Mouse (Mus musculus) forebrain, embryonic 16.5 days (tissue): ENCODE data around the gene Svs2. TPM values are rescaled to one million over a fixed set of nuclear protein-coding genes. Genes with fewer than 3 reads are reported as not detected.
"Not testable (repeated sequence)": the region's sequence is repeated elsewhere in the genome, so short reads cannot be mapped to it uniquely, and the experiment has no call there.

Source experiments
- ATAC-seq: fragments of 200-750 bp; cut with Nextera tagmentation; 2 replicates; pipeline ENCODE4 v1.8.0; 2017; ENCODE audit warnings: mild to moderate bottlenecking, moderate library complexity
- H3K27ac ChIP-seq: fragments of 300-500 bp; sonication (generic); 2 replicates; pipeline ENCODE4 v1.5.1; 2014; ENCODE audit warnings: low read length, control low read depth
- H3K27me3 ChIP-seq: fragments of 300-500 bp; sonication (generic); replicated peaks from 2 replicates; pipeline ENCODE4 v1.6.1; 2014; ENCODE audit warnings: low read length; ENCODE audit not compliant: control insufficient read depth, insufficient read depth
- H3K36me3 ChIP-seq: fragments of 300-500 bp; sonication (generic); 2 replicates; pipeline ENCODE4 v1.6.1; 2014; ENCODE audit not compliant: control insufficient read depth, insufficient read depth
- H3K4me1 ChIP-seq: fragments of 300-500 bp; sonication (generic); replicated peaks from 2 replicates; pipeline ENCODE4 v1.6.1; 2014; ENCODE audit warnings: low read length; ENCODE audit not compliant: control insufficient read depth, insufficient read depth
- H3K4me2 ChIP-seq: fragments of 300-500 bp; sonication (generic); 2 replicates; pipeline ENCODE4 v1.6.1; 2014; ENCODE audit warnings: mild to moderate bottlenecking, low read length, control low read depth
- H3K4me3 ChIP-seq: fragments of 300-500 bp; sonication (generic); replicated peaks from 2 replicates; pipeline ENCODE4 v1.5.1; 2014; ENCODE audit warnings: mild to moderate bottlenecking, low read length, control low read depth
- H3K9ac ChIP-seq: fragments of 300-500 bp; sonication (generic); replicated peaks from 2 replicates; pipeline ENCODE4 v1.6.1; 2014; ENCODE audit warnings: low read depth, low read length, control low read depth
- H3K9me3 ChIP-seq: fragments of 300-500 bp; sonication (generic); 2 replicates; pipeline ENCODE4 v1.6.1; 2016; ENCODE audit warnings: low read length; ENCODE audit not compliant: control insufficient read depth
- WGBS: fragments of 180-500 bp; shearing (Covaris S2); extraction: QIAGEN DNeasy Blood & Tissue Kit; methylation state at CpG from one replicate; pipeline ENCODE4 v1.1.7; 2014; 5-methylcytosine and 5-hydroxymethylcytosine counted together
- polyA plus RNA-seq: library from polyadenylated mRNA; unstranded; fragments of >200 nt; fragmentation: Nextera tagmentation; extraction: Ambion mirVana; gene quantifications from 2 replicates; pipeline ENCODE4 v1.2.1, GENCODE M21; 2015

The Svs2 gene
- not detected in 2 replicates for polyA plus RNA-seq

DNA sequence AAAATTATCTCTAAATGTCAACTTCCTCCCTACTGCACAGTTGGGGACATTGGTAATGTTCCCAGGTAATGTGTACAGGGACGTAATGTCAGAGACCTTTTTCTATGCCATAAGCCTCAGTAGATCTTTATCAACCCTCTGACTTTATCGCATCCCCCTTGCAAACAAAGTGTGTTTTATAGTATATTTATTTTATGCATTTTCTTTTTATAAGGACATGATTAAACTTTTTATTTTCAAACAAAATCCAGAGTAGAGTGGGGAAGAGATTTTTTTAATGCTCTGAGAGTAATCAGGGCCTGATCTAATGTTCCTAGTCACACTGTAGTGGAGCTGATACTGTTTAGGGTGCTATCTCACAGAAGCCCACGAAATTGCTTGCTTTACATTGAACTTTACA lies at the start of gene Svs2:
Svs2 (minus strand) TSS at position 101 of the 400 bp plus-strand sequence.
- Histone ChIP-seq H3K4me3 (no peak within 1 kb of the TSS), H3K4me1 (no peaks in the 10 kb centered on the region), H3K9ac (no peak within 1 kb of the TSS), H3K27ac (no peak within 1 kb of the TSS), H3K27me3 (no peaks in the 10 kb centered on the region), H3K9me3 (no peaks in the 10 kb centered on the region), H3K4me2 (no peak within 1 kb of the TSS), H3K36me3 (no peaks in the 10 kb centered on the region)
- no peak for ATAC-seq
- 88% methylated on average over 3 of the region's 3 CpGs for WGBS

DNA sequence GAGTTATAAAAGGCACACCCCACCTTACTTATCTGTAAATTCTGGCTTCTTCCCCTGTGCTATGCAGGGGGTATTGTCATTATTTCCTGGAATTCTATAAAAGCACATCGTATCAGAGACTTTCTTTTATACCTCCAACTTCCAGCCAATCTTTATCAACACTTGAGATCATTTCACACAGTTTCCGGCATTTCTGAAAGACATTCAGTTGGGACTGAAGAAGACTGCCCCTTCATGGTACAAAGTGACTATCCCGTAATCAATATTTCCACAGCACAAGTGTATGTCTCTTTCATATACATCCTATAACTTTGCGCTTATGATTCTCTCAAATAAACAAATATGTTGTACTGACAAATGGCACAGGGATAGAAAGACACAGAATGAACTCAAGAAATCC lies 40.1 kb upstream of the Svs2 start, which contains the start of gene Svs4:
Svs4 (minus strand) TSS at position 101 of the 400 bp plus-strand sequence.
- ATAC-seq: no peak
- H3K36me3 ChIP-seq: no peaks in the 10 kb centered on the region
- H3K4me3 ChIP-seq: no peak within 1 kb of the TSS
- H3K9ac ChIP-seq: no peak within 1 kb of the TSS
- no peaks in the 10 kb centered on the region for H3K27me3 ChIP-seq
- H3K4me1 ChIP-seq: no peaks in the 10 kb centered on the region
- no peaks in the 10 kb centered on the region for H3K9me3 ChIP-seq
- H3K27ac ChIP-seq: no peak within 1 kb of the TSS
- 94% methylated on average over 4 of the region's 4 CpGs for WGBS
- no peak within 1 kb of the TSS for H3K4me2 ChIP-seq

GRCm38 (mm10) chr2:164256540-164256939 lies 18.3 kb upstream of the Svs2 start, which contains the start of gene Svs3b:
Svs3b (minus strand) TSS chr2:164256640.
- H3K4me2 ChIP-seq, H3K4me3 ChIP-seq, H3K36me3 ChIP-seq, H3K9ac ChIP-seq, H3K4me1 ChIP-seq, H3K27ac ChIP-seq, H3K27me3 ChIP-seq, ATAC-seq, H3K9me3 ChIP-seq: not testable (repeated sequence)
- WGBS: 81% methylated on average over 1 of the region's 1 CpGs

DNA sequence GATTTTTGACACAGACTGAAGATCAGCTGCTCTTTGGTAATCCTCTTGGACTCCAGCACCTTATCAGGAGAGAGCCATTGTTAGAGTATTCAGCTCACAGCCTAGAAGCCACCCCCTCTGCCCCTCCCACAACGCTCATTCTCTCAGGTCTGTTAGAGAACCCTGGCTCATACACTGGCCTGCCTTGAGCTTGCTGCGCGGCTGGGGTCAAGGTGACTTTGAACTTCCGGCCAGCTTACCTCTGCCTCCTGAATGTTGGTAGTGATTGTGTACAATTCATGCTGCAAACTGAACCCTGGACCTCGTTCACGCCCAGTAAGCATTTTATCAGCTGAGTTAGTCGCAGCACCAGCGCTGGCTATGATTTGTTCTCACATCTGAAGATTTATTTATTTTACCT lies 5.6 kb downstream of the Svs2 start:
- Histone ChIP-seq H3K27me3 (no peaks in the 10 kb centered on the region), H3K36me3 (no peaks in the 10 kb centered on the region), H3K9me3 (no peaks in the 10 kb centered on the region), H3K4me2 (no peak overlapping the region), H3K4me1 (no peaks in the 10 kb centered on the region), H3K9ac (no peak overlapping the region), H3K4me3 (no peak overlapping the region), H3K27ac (no peak overlapping the region)
- WGBS: 95% methylated on average over 8 of the region's 8 CpGs
- ATAC-seq: no peak

GRCm38 (mm10) chr2:164228361-164229070 lies 9.8 kb downstream of the Svs2 start:
- H3K27ac ChIP-seq: no peak overlapping the region
- no peak for ATAC-seq
- H3K27me3 ChIP-seq: no peaks in the 10 kb centered on the region
- H3K9me3 ChIP-seq: no peaks in the 10 kb centered on the region
- WGBS: 88% methylated on average over 8 of the region's 8 CpGs
- H3K4me2 ChIP-seq: no peak overlapping the region
- no peak overlapping the region for H3K4me3 ChIP-seq
- no peaks in the 10 kb centered on the region for H3K36me3 ChIP-seq
- H3K4me1 ChIP-seq: no peaks in the 10 kb centered on the region
- H3K9ac ChIP-seq: no peak overlapping the region

- no peak within 1 kb of the TSS for H3K9ac ChIP-seq
- no peak for ATAC-seq
- H3K9me3 ChIP-seq: no peaks in the 10 kb centered on the region
- H3K4me1 ChIP-seq: no peaks in the 10 kb centered on the region
- no peak within 1 kb of the TSS for H3K27ac ChIP-seq
- no peak within 1 kb of the TSS for H3K4me3 ChIP-seq
- 82% methylated on average over 11 of the region's 11 CpGs for WGBS
- H3K27me3 ChIP-seq: no peaks in the 10 kb centered on the region
- H3K36me3 ChIP-seq: no peaks in the 10 kb centered on the region
- no peak within 1 kb of the TSS for H3K4me2 ChIP-seq
Observed at GRCm38 (mm10) chr2:164221522-164221921, 16.7 kb downstream of the Svs2 start, which contains the start of gene Wfdc15b. Wfdc15b (minus strand) TSS chr2:164221660.

- 88% methylated on average over 9 of the region's 9 CpGs for WGBS
- no peaks in the 10 kb centered on the region for H3K9me3 ChIP-seq
- ATAC-seq: no peak
Observed at GRCm38 (mm10) chr2:164219295-164219694, 19.0 kb downstream of the Svs2 start.

DNA sequence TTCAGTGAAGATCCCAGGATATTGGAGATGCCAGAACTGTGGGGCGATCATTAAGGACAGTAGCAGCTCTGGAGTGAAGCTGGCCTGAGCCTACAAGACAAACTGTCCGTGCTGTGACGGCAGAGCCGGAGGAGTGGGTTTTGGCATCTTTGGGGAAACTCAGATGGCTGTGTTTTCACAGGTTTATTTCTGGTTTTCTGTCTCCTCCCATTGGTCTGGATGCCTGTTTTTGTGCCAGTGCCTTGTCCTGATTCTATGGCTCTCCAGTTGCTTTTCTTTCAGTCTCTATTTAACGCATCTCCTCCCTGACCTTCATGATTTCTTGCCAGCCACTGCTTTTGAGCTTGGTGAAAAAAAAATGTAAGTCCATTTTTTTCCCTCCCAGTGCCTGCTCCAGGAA lies 25.6 kb downstream of the Svs2 start:
- Histone ChIP-seq H3K4me2 (no peak overlapping the region), H3K4me3 (no peak overlapping the region), H3K27me3 (no peaks in the 10 kb centered on the region), H3K27ac (no peak overlapping the region), H3K9ac (no peak overlapping the region), H3K4me1 (no peaks in the 10 kb centered on the region), H3K36me3 (no peaks in the 10 kb centered on the region), H3K9me3 (peaks cover 2% of the 10 kb centered on the region; the same call in 1 of the 2 replicates)
- no peak for ATAC-seq
- 76% methylated on average over 5 of the region's 5 CpGs for WGBS

More at GRCm38 (mm10) chr2:164219295-164219694, 19.0 kb downstream of the Svs2 start:
- Histone ChIP-seq H3K4me1 (no peaks in the 10 kb centered on the region), H3K9ac (no peak overlapping the region), H3K4me2 (no peak overlapping the region), H3K4me3 (no peak overlapping the region), H3K27ac (no peak overlapping the region), H3K27me3 (no peaks in the 10 kb centered on the region), H3K36me3 (no peaks in the 10 kb centered on the region)

GRCm38 (mm10) chr2:164210892-164211291 lies 27.4 kb downstream of the Svs2 start:
- Histone ChIP-seq H3K4me3 (no peak overlapping the region), H3K4me2 (no peak overlapping the region), H3K4me1 (no peaks in the 10 kb centered on the region), H3K9ac (no peak overlapping the region), H3K9me3 (peaks cover 2% of the 10 kb centered on the region; the same call in 1 of the 2 replicates), H3K27ac (no peak overlapping the region), H3K27me3 (no peaks in the 10 kb centered on the region), H3K36me3 (no peaks in the 10 kb centered on the region)
- ATAC-seq: no peak
- 84% methylated on average over 4 of the region's 4 CpGs for WGBS
